Mouse (Mus musculus): ENCODE data around the gene Nufip1. TPM values are rescaled to one million over a fixed set of nuclear protein-coding genes. Genes with fewer than 3 reads are reported as not detected.

Gene Nufip1
- polyA plus RNA-seq, 1 experiment, result 2.5 TPM

DNA sequence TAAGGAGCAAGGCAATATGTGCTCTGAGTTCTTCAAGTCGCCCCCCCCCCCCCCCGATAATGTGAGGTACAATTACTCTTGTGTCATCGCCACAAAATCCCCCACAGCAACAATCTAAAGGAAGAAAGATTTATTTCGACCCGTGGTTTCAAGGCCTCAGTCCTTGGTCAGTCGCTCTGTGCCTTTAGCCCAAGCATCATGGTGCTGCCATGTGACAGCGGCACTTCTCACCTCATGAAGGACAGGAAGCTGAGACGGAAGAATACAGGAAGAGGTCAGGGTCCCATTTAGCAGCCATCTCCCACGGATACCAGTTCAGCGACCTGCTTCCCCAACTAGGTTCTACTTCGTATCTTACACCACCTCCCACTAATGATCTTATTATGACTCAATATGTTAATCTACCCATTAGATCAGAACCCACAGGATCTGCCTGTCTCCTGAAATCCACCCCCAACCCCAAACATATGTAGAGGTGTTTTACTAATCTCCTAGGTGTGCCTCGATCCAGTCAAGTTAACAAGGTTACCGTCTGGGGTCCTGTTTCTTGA, 28.5 kb upstream of the Nufip1 start:
- DNase-seq, result no peak
- H3K4me1 ChIP-seq (ENCODE audit: control insufficient read depth, insufficient read depth, low read length), result no peaks in the 10 kb centered on the region
- TF ChIP-seq CTCF (IDR thresholded peaks at IDR 0.05; ENCODE audit: insufficient read depth, low read length) (no peak), POLR2A (IDR thresholded peaks at IDR 0.05; ENCODE audit: borderline replicate concordance, extremely low read depth, low read depth, low read length) (no peak)
- no peak overlapping the region for H3K4me3 ChIP-seq (replicated peaks; ENCODE audit: extremely low read depth, low read depth, low read length)
- WGBS, result 75% methylated on average over 13 of the region's 13 CpGs

DNA sequence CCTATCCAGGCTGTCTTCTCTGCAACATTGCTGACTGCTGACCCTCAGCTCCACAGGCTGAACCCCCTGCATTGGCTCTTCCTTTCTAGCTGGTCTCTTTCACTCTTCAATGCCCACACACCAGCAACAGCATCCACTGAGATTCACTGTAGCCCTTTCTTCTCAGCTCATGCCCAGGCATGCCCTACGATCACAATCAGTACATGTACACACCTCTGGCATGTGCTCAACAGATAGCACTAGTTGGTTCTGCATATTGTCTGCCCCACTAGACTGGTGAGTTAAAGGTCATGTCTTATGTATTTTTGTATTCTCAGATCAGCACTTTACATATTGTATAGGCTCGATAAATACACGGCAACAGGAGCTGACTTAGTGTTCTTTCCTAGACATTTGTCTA, 26.5 kb upstream of the Nufip1 start:
- Histone ChIP-seq H3K4me3 (replicated peaks; ENCODE audit: extremely low read depth, low read depth, low read length) (no peak overlapping the region), H3K4me1 (ENCODE audit: control insufficient read depth, insufficient read depth, low read length) (no peaks in the 10 kb centered on the region)
- DNase-seq, result no peak
- TF ChIP-seq POLR2A (IDR thresholded peaks at IDR 0.05; ENCODE audit: borderline replicate concordance, extremely low read depth, low read depth, low read length) (no peak), CTCF (IDR thresholded peaks at IDR 0.05; ENCODE audit: insufficient read depth, low read length) (no peak)
- WGBS, result 51% methylated on average over 3 of the region's 3 CpGs

DNA sequence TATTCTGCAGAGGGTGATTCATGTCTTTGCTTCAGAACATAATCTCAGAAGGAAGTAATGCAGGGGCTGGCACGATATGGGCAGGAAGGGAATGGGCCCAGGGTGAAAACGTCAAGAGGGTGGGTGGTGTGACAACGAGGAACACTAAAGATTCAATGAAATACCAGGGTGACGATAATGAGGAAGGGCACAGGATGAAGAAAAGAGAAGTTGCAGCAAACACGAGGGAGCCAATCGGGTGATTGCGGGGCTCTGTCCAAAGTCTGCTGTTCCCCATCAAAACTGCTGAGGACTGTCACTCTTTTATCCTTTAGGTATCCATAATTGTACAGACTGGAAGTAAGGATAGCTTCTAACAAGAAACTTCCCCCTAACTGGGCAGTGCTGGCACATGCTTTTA, 13.4 kb upstream of the Nufip1 start:
- DNase-seq, result no peak
- H3K4me3 ChIP-seq (replicated peaks; ENCODE audit: extremely low read depth, low read depth, low read length), result no peak overlapping the region
- WGBS, result 83% methylated on average over 7 of the region's 7 CpGs
- H3K4me1 ChIP-seq (ENCODE audit: control insufficient read depth, insufficient read depth, low read length), result no peaks in the 10 kb centered on the region
- TF ChIP-seq CTCF (IDR thresholded peaks at IDR 0.05; ENCODE audit: insufficient read depth, low read length) (no peak), POLR2A (IDR thresholded peaks at IDR 0.05; ENCODE audit: borderline replicate concordance, extremely low read depth, low read depth, low read length) (no peak)

DNA sequence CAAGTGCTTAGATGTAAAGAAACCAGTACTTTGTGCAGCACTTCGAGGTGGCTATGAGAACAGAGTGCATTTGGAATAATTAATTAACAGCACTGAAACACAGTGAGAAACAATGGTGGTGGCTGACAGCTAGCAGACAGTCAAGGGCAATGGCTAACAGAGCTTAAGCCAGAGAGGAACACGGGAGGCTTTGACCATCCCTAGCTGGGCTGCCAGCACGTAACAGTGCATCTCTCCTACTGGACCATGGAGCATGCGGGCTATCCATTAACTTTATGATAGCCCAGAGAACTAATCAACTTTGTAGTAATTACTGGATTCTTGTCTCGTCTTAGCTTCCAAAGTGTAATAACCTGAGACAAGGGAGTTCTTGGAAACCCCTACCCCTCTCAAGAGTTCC, 12.9 kb upstream of the Nufip1 start:
- Histone ChIP-seq H3K4me1 (ENCODE audit: control insufficient read depth, insufficient read depth, low read length) (no peaks in the 10 kb centered on the region), H3K4me3 (replicated peaks; ENCODE audit: extremely low read depth, low read depth, low read length) (no peak overlapping the region)
- TF ChIP-seq POLR2A (IDR thresholded peaks at IDR 0.05; ENCODE audit: borderline replicate concordance, extremely low read depth, low read depth, low read length), result no peak
- TF ChIP-seq CTCF (IDR thresholded peaks at IDR 0.05; ENCODE audit: insufficient read depth, low read length), result no peak
- no peak for DNase-seq
- WGBS, result 94% methylated on average over 5 of the region's 5 CpGs

DNA sequence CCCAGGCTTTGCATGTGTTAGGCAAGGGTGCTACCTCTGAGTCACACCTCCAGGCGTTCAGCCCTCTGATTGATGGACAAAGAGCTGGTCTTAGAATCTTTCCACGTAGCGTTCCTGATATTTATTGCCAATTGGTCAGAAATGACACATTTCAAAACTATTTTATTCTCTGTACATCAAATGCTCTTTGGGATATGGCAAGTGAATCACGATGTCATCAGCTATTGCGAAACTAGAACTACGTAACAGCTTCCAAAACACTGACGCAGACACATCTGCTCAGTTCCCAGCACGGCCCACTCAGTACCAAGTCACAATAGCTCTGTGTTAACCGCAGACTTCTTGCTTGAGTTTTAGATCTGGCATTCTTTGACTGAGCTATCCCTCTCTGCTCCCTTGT, 11.1 kb upstream of the Nufip1 start:
- TF ChIP-seq CTCF (IDR thresholded peaks at IDR 0.05; ENCODE audit: insufficient read depth, low read length), result no peak
- TF ChIP-seq POLR2A (IDR thresholded peaks at IDR 0.05; ENCODE audit: borderline replicate concordance, extremely low read depth, low read depth, low read length), result no peak
- H3K4me1 ChIP-seq (ENCODE audit: control insufficient read depth, insufficient read depth, low read length), result no peaks in the 10 kb centered on the region
- 87% methylated on average over 9 of the region's 9 CpGs for WGBS
- no peak for DNase-seq
- H3K4me3 ChIP-seq (replicated peaks; ENCODE audit: extremely low read depth, low read depth, low read length), result no peak overlapping the region

DNA sequence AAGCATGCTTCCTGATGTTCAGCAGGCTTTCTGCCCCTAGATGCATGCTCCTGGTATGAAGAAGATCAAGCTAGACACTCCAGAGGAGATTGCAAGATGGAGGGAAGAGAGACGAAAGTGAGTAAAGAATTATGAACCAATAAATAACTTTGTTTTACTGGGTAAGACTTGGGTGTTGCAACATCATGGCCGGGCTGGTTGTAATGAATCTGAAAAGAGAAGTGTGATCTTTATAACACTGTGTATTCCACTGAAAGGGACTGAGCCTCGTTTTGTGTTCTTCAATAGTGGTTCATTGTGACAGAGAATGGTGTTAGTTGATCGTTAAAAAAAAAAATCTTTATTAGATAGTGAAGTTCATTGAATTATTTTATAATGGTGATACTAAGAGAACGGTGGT, 5.1 kb downstream of the Nufip1 start:
- WGBS, result 88% methylated on average over 5 of the region's 5 CpGs
- no peak overlapping the region for H3K4me3 ChIP-seq (replicated peaks; ENCODE audit: extremely low read depth, low read depth, low read length)
- H3K4me1 ChIP-seq (ENCODE audit: control insufficient read depth, insufficient read depth, low read length), result no peaks in the 10 kb centered on the region; the same call in 1 of the 2 replicates
- DNase-seq, result no peak
- no peak for TF ChIP-seq CTCF (IDR thresholded peaks at IDR 0.05; ENCODE audit: insufficient read depth, low read length)

DNA sequence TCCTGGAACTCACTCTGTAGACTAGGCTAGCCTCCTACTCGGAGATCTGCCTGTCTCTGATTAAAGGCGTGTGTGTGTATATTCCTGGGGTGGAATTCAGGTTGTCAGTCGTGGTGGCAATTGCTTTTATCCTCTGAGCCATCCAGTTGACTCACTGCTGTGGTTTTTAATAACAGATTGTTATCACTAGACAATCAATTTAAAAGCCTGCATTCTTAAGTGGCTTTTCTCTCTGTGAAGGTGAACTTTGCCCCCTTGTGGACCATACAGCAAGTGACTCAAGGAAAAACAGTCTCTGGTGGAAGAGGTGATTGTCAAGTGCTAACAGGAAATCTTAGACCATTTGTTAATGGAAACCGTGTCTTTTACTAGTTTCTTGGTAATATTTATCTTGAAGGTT, 8.3 kb downstream of the Nufip1 start:
- no peak for TF ChIP-seq POLR2A (IDR thresholded peaks at IDR 0.05; ENCODE audit: borderline replicate concordance, extremely low read depth, low read depth, low read length)
- TF ChIP-seq CTCF (IDR thresholded peaks at IDR 0.05; ENCODE audit: insufficient read depth, low read length), result no peak

DNA sequence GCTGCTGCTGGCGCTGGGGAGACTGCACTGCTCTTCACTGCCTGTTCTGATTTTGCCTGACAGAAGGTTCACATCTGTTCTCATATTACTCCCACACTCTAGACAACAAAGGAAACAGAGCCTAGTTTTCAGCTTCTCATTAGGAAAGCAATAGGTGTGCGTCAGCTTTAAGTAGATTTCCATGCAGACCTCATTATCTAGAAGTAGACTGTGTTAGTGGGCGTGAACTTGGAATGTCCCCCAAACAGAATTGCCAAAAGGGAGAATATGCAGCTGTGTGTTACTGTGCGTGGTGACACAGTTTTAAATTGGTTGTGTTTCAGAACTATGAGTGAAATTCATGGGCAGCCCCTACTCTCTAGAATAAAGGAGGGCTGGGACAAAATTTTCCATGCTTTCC, 9.8 kb downstream of the Nufip1 start:
- WGBS, result 79% methylated on average over 4 of the region's 4 CpGs
- TF ChIP-seq CTCF (IDR thresholded peaks at IDR 0.05; ENCODE audit: insufficient read depth, low read length), result no peak
- TF ChIP-seq POLR2A (IDR thresholded peaks at IDR 0.05; ENCODE audit: borderline replicate concordance, extremely low read depth, low read depth, low read length), result no peak
- no peak for DNase-seq
- H3K4me1 ChIP-seq (ENCODE audit: control insufficient read depth, insufficient read depth, low read length), result no peaks in the 10 kb centered on the region; the same call in 1 of the 2 replicates
- no peak overlapping the region for H3K4me3 ChIP-seq (replicated peaks; ENCODE audit: extremely low read depth, low read depth, low read length)

More for the DNA sequence above, 8.3 kb downstream of the Nufip1 start:
- DNase-seq, result no peak
- H3K4me1 ChIP-seq (ENCODE audit: control insufficient read depth, insufficient read depth, low read length), result no peaks in the 10 kb centered on the region; the same call in 1 of the 2 replicates
- no peak overlapping the region for H3K4me3 ChIP-seq (replicated peaks; ENCODE audit: extremely low read depth, low read depth, low read length)
- WGBS, result 46% methylated on average over 4 of the region's 4 CpGs

DNA sequence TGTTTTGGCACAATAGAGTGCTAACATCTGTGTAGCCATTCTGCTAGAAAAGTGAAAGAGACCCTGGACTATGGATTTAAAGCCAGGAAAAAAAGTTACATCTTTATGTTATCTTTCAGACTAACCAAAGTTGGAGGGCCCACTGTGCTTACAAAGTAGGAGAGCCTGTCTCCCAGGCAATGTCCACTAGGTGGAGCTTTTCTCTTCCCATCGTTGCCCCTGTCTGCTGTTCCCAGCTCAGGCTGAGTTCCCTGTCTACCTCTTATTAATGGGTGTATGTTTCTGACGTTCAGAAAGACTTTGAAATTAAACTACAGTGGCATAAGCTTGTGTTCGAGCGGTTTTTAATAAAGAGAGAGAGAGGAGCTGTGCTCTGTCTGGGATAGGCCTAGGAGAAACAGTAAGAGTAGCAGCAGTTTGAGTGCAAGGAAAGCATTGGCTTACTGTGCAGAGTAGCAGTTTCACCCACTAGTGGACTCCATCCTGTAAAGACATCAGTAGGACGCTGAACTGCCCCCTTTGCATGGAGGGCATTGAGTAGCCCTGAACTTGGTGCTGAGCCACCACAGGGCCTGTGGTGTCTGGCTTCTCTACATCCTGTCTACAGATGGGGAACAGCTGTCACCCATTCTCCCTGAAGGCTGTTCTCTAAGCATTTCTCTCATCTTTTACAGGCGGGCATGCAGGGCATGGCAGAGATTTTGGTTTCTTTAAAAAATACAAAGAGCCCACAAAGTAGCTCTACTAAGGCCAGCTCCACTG, 11.4 kb downstream of the Nufip1 start:
- TF ChIP-seq CTCF (IDR thresholded peaks at IDR 0.05; ENCODE audit: insufficient read depth, low read length), result peak; percentile 84
- TF ChIP-seq POLR2A (IDR thresholded peaks at IDR 0.05; ENCODE audit: borderline replicate concordance, extremely low read depth, low read depth, low read length), result no peak
- H3K4me1 ChIP-seq (ENCODE audit: control insufficient read depth, insufficient read depth, low read length), result no peaks in the 10 kb centered on the region; the same call in 1 of the 2 replicates
- peak; percentile 11 for DNase-seq
- H3K4me3 ChIP-seq (replicated peaks; ENCODE audit: extremely low read depth, low read depth, low read length), result no peak overlapping the region
- 47% methylated on average over 6 of the region's 6 CpGs for WGBS

DNA sequence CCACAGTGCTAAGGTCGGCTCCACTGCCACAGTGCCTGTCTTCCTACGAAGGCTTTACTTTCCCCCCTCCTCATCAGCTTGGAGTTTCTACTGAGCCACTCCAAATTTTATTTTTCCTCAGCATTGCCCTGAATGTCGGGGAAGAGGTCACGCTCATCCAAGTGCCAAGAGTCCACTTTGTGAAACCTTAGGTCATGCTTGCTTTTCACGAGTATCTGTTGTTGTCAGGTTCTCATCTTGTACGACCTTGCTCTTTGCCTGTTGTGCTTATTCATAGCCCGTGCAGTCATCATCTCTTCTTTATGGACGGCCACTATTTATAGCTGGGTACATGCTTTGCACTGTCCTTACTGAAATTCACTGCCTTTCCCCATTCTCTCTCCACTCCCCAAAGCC, 12.0 kb downstream of the Nufip1 start:
- 79% methylated on average over 8 of the region's 8 CpGs for WGBS
- no peak for DNase-seq
- TF ChIP-seq POLR2A (IDR thresholded peaks at IDR 0.05; ENCODE audit: borderline replicate concordance, extremely low read depth, low read depth, low read length) (no peak), CTCF (IDR thresholded peaks at IDR 0.05; ENCODE audit: insufficient read depth, low read length) (no peak)
- H3K4me1 ChIP-seq (ENCODE audit: control insufficient read depth, insufficient read depth, low read length), result no peaks in the 10 kb centered on the region; the same call in 1 of the 2 replicates
- no peak overlapping the region for H3K4me3 ChIP-seq (replicated peaks; ENCODE audit: extremely low read depth, low read depth, low read length)
